Mouse (Mus musculus) testis, adult 2 months (tissue): ENCODE results near the gene Rps15a.

Source experiments
- CTCF ChIP-seq: fragments of 200-500 bp; IDR thresholded peaks from 2 replicates; pipeline ENCODE4 v1.5.1; 2012; ENCODE audit warnings: low read depth, mild to moderate bottlenecking, inconsistent platforms, low read length, moderate library complexity; ENCODE audit not compliant: control insufficient read depth, insufficient read depth, insufficient replicate concordance
- POLR2A ChIP-seq: fragments of 200-500 bp; IDR thresholded peaks from 2 replicates; pipeline ENCODE4 v1.6.1; 2012; ENCODE audit warnings: low read depth, mild to moderate bottlenecking, inconsistent platforms, low read length, moderate library complexity; ENCODE audit not compliant: control insufficient read depth

- TF ChIP-seq CTCF (peak; percentile 24; the same call in 1 of the 2 replicates), POLR2A (no peak)
These were observed 13.8 kb downstream of the Rps15a start for GRCm38 (mm10) chr7:118102231-118102630.
